Mouse (Mus musculus) intestine, embryonic 15.5 days (tissue): ENCODE measurements around the gene Zbtb24. TPM values are rescaled to one million over a fixed set of nuclear protein-coding genes. Genes with fewer than 3 reads are reported as not detected.
A peak's percentile ranks its signal among the peaks of the same experiment; 100 is the strongest.
"Not testable (repeated sequence)": the region's sequence is repeated elsewhere in the genome, so short reads cannot be mapped to it uniquely, and the experiment has no call there.

Experiments
- ATAC-seq: fragments of 200-750 bp; cut with Nextera tagmentation; 2 replicates; pipeline ENCODE4 v1.8.0; 2017; ENCODE audit warnings: moderate TSS enrichment, moderate library complexity
- H3K27ac ChIP-seq: fragments of 300-500 bp; sonication (generic); 2 replicates; pipeline ENCODE4 v1.5.1; 2015; ENCODE audit warnings: mild to moderate bottlenecking, inconsistent platforms
- H3K27me3 ChIP-seq: fragments of 300-500 bp; sonication (generic); replicated peaks from 2 replicates; pipeline ENCODE4 v1.6.1; 2015; ENCODE audit warnings: inconsistent platforms
- H3K36me3 ChIP-seq: fragments of 300-500 bp; sonication (generic); 2 replicates; pipeline ENCODE4 v1.6.1; 2015; ENCODE audit warnings: inconsistent platforms
- H3K4me1 ChIP-seq: fragments of 300-500 bp; sonication (generic); replicated peaks from 2 replicates; pipeline ENCODE4 v1.6.1; 2015; ENCODE audit warnings: inconsistent platforms
- H3K4me2 ChIP-seq: fragments of 300-500 bp; sonication (generic); replicated peaks from 2 replicates; pipeline ENCODE4 v1.6.1; 2015; ENCODE audit warnings: mild to moderate bottlenecking, inconsistent platforms
- H3K4me3 ChIP-seq: fragments of 300-500 bp; sonication (generic); replicated peaks from 2 replicates; pipeline ENCODE4 v1.5.1; 2015; ENCODE audit warnings: inconsistent platforms
- H3K9ac ChIP-seq: fragments of 300-500 bp; sonication (generic); 2 replicates; pipeline ENCODE4 v1.6.1; 2015; ENCODE audit warnings: inconsistent platforms
- H3K9me3 ChIP-seq: fragments of 300-500 bp; sonication (generic); 2 replicates; pipeline ENCODE4 v1.6.1; 2016; ENCODE audit warnings: inconsistent platforms
- WGBS: fragments of 180-500 bp; shearing (Covaris S2); methylation state at CpG from one replicate; pipeline ENCODE4 v1.1.7; 2015; 5-methylcytosine and 5-hydroxymethylcytosine counted together
- polyA plus RNA-seq: library from polyadenylated mRNA; unstranded; fragments of >200 nt; fragmentation: Nextera tagmentation; extraction: Ambion mirVana; gene quantifications from 2 replicates; pipeline ENCODE4 v1.2.1, GENCODE M21; 2015

Gene Zbtb24
- polyA plus RNA-seq, 1 experiment from 2014 or later = 14.3 TPM

DNA sequence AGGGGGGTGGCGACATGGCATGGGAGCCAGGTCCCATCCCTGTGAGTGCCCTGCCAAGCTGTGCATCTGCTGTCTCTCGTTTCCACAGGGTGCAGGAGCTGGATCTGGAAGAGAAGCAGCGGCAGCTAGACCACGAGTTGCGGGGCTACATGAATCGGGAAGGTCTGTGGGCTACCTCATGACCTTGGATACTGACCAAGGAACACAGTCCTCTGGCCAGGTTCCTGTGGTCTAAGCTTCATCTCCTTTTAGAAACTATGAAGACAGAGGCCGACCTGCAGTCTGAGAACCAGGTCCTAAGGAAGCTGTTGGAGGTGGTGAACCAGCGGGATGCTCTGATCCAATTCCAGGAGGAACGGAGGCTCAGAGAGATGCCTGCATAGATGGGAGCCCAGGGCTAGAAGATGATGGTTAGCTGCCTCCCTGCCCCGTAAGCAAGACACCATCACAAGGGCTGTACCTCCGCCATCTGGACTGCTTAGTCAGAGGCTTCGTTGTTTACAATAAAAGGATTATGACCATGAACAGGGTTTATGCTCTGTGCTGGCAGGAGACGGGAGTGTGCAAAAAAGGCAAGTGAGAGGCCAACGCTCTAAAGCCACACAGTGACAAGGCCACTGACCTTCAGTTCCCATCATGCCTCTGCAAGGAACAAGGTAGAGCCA lies 36.5 kb downstream of the Zbtb24 start:
- Histone ChIP-seq H3K9me3 (no peaks in the 10 kb centered on the region), H3K27me3 (no peaks in the 10 kb centered on the region), H3K27ac (no peak overlapping the region), H3K4me2 (no peak overlapping the region), H3K9ac (no peak overlapping the region), H3K4me3 (no peak overlapping the region), H3K4me1 (peaks cover 21% of the 10 kb centered on the region), H3K36me3 (peaks cover 40% of the 10 kb centered on the region)
- WGBS = 75% methylated on average over 14 of the region's 14 CpGs
- no peak for ATAC-seq

GRCm38 (mm10) chr10:41488877-41489276 lies 38.7 kb downstream of the Zbtb24 start:
- no peaks in the 10 kb centered on the region for H3K9me3 ChIP-seq
- ATAC-seq = no peak
- peaks cover 21% of the 10 kb centered on the region for H3K4me1 ChIP-seq
- H3K4me3 ChIP-seq = peak overlapping the region; percentile 65
- WGBS = 25% methylated on average over 7 of the region's 7 CpGs
- peaks cover 32% of the 10 kb centered on the region for H3K36me3 ChIP-seq
- H3K27me3 ChIP-seq = no peaks in the 10 kb centered on the region
- peak overlapping the region; percentile 72; the same call in 1 of the 2 replicates for H3K27ac ChIP-seq
- peak overlapping the region; percentile 68 for H3K9ac ChIP-seq
- peak overlapping the region; percentile 97 for H3K4me2 ChIP-seq

- 17% methylated on average over 8 of the region's 8 CpGs for WGBS
- Histone ChIP-seq H3K4me2 (peak overlapping the region; percentile 97), H3K4me3 (peak overlapping the region; percentile 65), H3K9me3 (no peaks in the 10 kb centered on the region), H3K27ac (peak overlapping the region; percentile 72), H3K36me3 (peaks cover 28% of the 10 kb centered on the region), H3K4me1 (peaks cover 21% of the 10 kb centered on the region), H3K9ac (peak overlapping the region; percentile 68), H3K27me3 (no peaks in the 10 kb centered on the region)
- ATAC-seq = peak; percentile 4; the same call in 1 of the 2 replicates
Observed at GRCm38 (mm10) chr10:41489294-41489693, 39.1 kb downstream of the Zbtb24 start.

DNA sequence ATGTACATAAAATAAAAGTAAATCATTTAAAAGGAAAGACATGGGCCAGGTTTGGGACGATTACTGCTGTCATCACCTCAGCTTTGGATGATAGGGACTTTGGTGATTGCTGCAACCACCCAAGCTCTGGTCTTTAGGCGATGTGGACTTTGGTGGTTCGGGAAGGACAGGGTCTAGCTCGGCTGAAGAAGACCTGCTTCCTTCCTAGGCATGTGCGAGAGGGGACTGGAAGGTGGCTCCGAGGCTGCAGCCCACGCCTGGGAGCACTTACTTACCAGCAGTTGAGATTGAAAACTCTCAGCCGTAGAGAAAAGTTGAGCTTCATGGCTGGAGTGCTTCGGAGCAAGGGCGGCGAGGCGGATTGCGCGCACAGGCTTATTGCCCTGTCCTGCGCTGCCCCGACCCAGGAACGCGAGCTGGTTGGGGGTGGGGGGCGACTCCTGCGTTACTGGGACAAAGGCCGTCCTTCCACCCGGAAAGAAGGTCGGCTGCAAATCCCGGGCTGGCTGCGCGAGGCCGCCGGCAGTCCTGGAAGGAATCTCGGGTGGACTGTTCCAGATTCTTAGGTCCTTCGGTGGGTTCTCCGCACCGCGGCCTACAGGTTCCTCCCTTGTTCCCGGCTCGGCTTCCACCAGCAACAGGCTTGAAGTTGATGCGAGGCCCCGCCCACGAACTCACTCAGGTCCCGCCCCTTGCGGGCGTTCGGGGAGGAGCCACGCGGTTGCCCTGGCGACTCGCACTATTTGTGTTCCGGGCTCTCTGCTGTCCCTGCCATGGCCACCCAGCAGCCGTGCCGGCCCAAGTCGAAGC lies 39.7 kb downstream of the Zbtb24 start, which contains the start of the genes Smpd2 and Ppil6:
Gene Smpd2, minus strand, starts transcription at position 662 of the 810 bp plus-strand sequence.
Gene Ppil6, plus strand, starts transcription at position 732 of the 810 bp plus-strand sequence.
- Histone ChIP-seq H3K36me3 (peaks cover 24% of the 10 kb centered on the region), H3K4me1 (peaks cover 21% of the 10 kb centered on the region), H3K4me2 (peak within 1 kb of the TSS; percentile 97), H3K27me3 (no peaks in the 10 kb centered on the region), H3K9me3 (no peaks in the 10 kb centered on the region), H3K4me3 (peak within 1 kb of the TSS; percentile 65), H3K9ac (peak within 1 kb of the TSS; percentile 68), H3K27ac (peak within 1 kb of the TSS; percentile 72)
- WGBS = under 1% methylated on average over 50 of the region's 50 CpGs
- peak; percentile 96 for ATAC-seq

DNA sequence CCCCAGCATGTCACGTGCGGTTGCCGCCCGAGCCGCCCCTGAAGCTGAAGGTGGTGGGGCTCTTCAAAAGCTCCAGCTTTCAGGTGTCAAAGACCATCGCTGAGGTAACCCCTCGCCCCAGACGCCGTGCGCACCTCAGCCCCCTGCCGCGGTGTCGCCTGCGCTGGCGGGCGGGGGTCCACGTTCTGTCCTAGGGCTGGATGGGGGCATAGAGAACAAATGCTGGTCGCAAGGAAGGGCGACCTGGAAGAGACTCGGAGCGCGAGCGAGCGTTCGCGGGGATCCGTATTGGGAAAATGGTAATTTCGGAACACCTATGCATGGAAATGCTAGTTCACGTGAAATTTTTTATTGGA lies 40.3 kb downstream of the Zbtb24 start:
- WGBS = 1% methylated on average over 29 of the region's 29 CpGs
- ATAC-seq = no peak
- Histone ChIP-seq H3K4me2 (peak overlapping the region; percentile 97), H3K27ac (no peak overlapping the region), H3K36me3 (peaks cover 20% of the 10 kb centered on the region), H3K9ac (peak overlapping the region; percentile 68), H3K27me3 (no peaks in the 10 kb centered on the region), H3K4me1 (peaks cover 21% of the 10 kb centered on the region), H3K9me3 (no peaks in the 10 kb centered on the region), H3K4me3 (peak overlapping the region; percentile 65)

DNA sequence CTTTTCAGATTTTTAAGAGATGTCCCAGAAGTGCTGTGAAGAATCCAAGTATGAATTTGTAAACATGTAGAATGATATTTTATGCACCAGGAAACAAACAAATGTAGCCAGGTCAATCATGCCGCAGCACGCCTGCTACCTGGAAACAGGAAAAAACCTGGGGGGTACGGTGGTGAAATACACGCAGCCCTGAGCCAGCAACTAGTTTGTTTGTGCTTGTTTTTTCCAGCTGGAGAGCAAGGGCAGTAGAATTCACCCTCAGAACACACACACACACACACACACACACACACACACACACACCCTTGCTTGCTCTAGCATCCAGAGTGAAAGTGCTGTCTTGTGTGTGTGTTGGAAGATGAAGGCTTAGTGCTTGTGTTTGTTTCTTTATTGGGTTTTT lies 40.9 kb downstream of the Zbtb24 start:
- Histone ChIP-seq H3K4me2 (no peak overlapping the region), H3K4me1 (peaks cover 21% of the 10 kb centered on the region), H3K27ac (no peak overlapping the region), H3K27me3 (no peaks in the 10 kb centered on the region), H3K4me3 (no peak overlapping the region), H3K9me3 (no peaks in the 10 kb centered on the region), H3K9ac (no peak overlapping the region), H3K36me3 (peaks cover 15% of the 10 kb centered on the region)
- ATAC-seq = no peak
- WGBS = 48% methylated on average over 4 of the region's 4 CpGs

GRCm38 (mm10) chr10:41500941-41501340 lies 50.8 kb downstream of the Zbtb24 start:
- Histone ChIP-seq H3K27ac (no peak overlapping the region), H3K27me3 (no peaks in the 10 kb centered on the region)
- WGBS = 71% methylated on average over 4 of the region's 4 CpGs

DNA sequence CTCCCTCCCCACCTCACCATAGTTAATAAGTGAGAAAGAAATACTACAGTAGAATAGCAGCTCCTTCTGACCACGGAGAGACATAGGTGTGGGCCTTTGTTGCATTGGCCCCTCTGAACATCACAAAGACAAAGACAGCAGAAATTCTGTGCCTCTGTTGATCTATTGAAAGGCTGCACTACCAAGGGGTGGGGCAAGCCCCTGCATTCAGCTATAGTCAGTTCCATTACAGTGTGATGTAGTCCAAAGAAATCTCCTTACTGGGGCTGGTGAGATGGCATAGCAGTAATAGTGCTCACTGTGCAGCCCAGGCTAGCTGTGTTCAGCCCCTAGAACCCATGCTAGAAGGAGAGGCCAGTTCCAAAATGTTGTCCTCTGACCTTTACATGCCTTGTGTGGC lies 54.8 kb downstream of the Zbtb24 start:
- Histone ChIP-seq H3K9me3 (no peaks in the 10 kb centered on the region), H3K36me3 (no peaks in the 10 kb centered on the region), H3K27ac (no peak overlapping the region), H3K4me3 (no peak overlapping the region), H3K27me3 (no peaks in the 10 kb centered on the region), H3K4me2 (no peak overlapping the region), H3K9ac (no peak overlapping the region), H3K4me1 (no peaks in the 10 kb centered on the region)
- WGBS = 90% methylated on average over 1 of the region's 1 CpGs
- ATAC-seq = no peak

More at GRCm38 (mm10) chr10:41500941-41501340, 50.8 kb downstream of the Zbtb24 start:
- Histone ChIP-seq H3K4me3 (no peak overlapping the region), H3K4me1 (no peaks in the 10 kb centered on the region), H3K36me3 (no peaks in the 10 kb centered on the region), H3K9ac (no peak overlapping the region), H3K9me3 (no peaks in the 10 kb centered on the region), H3K4me2 (no peak overlapping the region)
- no peak for ATAC-seq

DNA sequence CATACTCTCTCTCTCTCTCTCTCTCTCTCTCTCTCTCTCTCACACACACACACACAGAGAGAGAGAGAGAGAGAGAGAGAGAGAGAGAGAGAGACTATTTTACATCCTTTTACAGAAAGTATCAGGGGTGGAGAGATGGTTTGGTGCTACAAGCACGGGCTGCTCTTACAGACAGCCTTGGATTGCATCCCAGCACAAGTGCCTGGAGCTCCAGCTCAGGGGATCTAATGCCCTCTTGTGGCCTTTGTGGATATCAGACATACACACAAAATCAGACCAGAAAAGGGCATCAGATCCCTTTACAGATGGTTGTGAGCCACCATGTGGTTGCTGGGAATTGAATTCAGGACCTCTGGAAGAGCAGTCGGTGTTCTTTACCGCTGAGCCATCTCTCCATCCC lies 55.3 kb downstream of the Zbtb24 start:
- H3K27me3 ChIP-seq, H3K9ac ChIP-seq, H3K36me3 ChIP-seq, H3K9me3 ChIP-seq, H3K27ac ChIP-seq, H3K4me2 ChIP-seq, H3K4me1 ChIP-seq, H3K4me3 ChIP-seq: not testable (repeated sequence)
- ATAC-seq = peak; percentile 80
- 5% methylated on average over 3 of the region's 3 CpGs for WGBS

DNA sequence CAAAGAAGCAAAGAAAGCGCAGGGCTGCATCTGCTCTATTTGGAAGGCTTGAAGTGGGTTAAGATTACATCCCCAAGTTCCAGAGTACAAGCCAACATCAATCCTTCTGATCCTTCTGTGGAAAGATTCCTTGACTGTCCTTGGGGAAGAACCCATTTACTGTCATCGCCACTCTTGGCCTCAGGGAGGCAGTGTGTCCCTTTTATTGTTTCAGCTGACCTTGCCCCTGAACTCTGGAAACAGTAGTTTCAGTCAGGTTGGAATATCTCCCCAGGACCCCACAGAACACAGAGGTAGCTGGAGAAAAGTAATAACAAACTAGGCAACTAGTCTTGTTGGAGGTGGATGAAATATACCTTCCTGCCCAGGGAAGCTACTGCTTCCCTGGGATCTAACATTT lies 59.0 kb downstream of the Zbtb24 start:
- ATAC-seq = no peak
- no peak overlapping the region for H3K9ac ChIP-seq
- H3K9me3 ChIP-seq = no peaks in the 10 kb centered on the region
- no peak overlapping the region for H3K4me2 ChIP-seq
- no peaks in the 10 kb centered on the region for H3K27me3 ChIP-seq
- no peaks in the 10 kb centered on the region for H3K36me3 ChIP-seq
- no peaks in the 10 kb centered on the region for H3K4me1 ChIP-seq
- 31% methylated on average over 2 of the region's 2 CpGs for WGBS
- H3K27ac ChIP-seq = no peak overlapping the region
- no peak overlapping the region for H3K4me3 ChIP-seq

- 79% methylated on average over 4 of the region's 4 CpGs for WGBS
Observed at GRCm38 (mm10) chr10:41514301-41514700, 64.1 kb downstream of the Zbtb24 start.

DNA sequence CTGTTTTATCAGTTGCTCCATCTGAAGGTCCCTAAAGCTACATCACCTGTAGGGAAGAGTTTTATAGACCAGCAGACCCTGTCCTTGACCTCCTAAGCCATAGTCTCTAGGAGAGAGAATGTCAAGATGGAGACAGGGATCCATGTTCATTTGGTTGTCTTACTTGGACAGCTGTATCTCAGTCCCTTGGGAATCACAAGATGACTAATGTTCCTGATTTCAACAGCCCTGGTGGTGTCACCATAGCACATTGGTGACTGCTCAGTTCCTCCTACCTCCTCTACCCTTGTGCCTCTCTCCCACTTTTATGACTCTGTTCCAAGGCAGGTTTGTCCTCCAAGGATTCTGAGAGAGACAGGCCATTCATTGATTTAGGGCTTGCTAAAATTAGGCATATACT lies 64.7 kb downstream of the Zbtb24 start:
- no peak overlapping the region for H3K27ac ChIP-seq
- H3K4me2 ChIP-seq = no peak overlapping the region
- H3K36me3 ChIP-seq = no peaks in the 10 kb centered on the region
- no peaks in the 10 kb centered on the region for H3K27me3 ChIP-seq
- H3K9me3 ChIP-seq = no peaks in the 10 kb centered on the region
- H3K9ac ChIP-seq = no peak overlapping the region
- no peak for ATAC-seq
- no peak overlapping the region for H3K4me3 ChIP-seq
- H3K4me1 ChIP-seq = no peaks in the 10 kb centered on the region

More at GRCm38 (mm10) chr10:41514301-41514700, 64.1 kb downstream of the Zbtb24 start:
- H3K36me3 ChIP-seq = no peaks in the 10 kb centered on the region
- H3K4me1 ChIP-seq = no peaks in the 10 kb centered on the region
- no peak overlapping the region for H3K27ac ChIP-seq
- H3K9ac ChIP-seq = no peak overlapping the region
- no peak for ATAC-seq
- H3K4me2 ChIP-seq = no peak overlapping the region
- H3K9me3 ChIP-seq = no peaks in the 10 kb centered on the region
- no peaks in the 10 kb centered on the region for H3K27me3 ChIP-seq
- no peak overlapping the region for H3K4me3 ChIP-seq
